Mouse (Mus musculus) liver, adult 2 months (tissue): ENCODE measurements at regions not wholly inside any gene's neighbourhood (a gene's known extent, or its start where the extent isn't known, plus 50 kb on each side); places are given as distances from the start of the nearest gene placed in this dataset.
A peak's percentile ranks its signal among the peaks of the same experiment; 100 is the strongest.

ENCODE experiments used
- DNase-seq: peaks from one replicate; pipeline ENCODE4 v3.0.0-alpha.2; 2011; ENCODE audit warnings: low read depth, low spot score; ENCODE audit errors: extremely low read depth
- H3K27ac ChIP-seq: fragments of 200-500 bp; replicated peaks from 2 replicates; pipeline ENCODE4 v1.5.1; 2012; ENCODE audit warnings: low read depth, mild to moderate bottlenecking, control low read depth, inconsistent platforms, low read length; ENCODE audit not compliant: insufficient read depth
- H3K27me3 ChIP-seq: fragments of 200-500 bp; 2 replicates; pipeline ENCODE4 v1.6.1; 2012; ENCODE audit warnings: mild to moderate bottlenecking, moderate library complexity, low read length, inconsistent platforms; ENCODE audit not compliant: control insufficient read depth, insufficient read depth
- H3K36me3 ChIP-seq: fragments of 200-500 bp; 2 replicates; pipeline ENCODE4 v1.6.1; 2012; ENCODE audit warnings: low read length, inconsistent platforms; ENCODE audit not compliant: control insufficient read depth, insufficient read depth
- H3K4me1 ChIP-seq: fragments of 200-500 bp; 2 replicates; pipeline ENCODE4 v1.6.1; 2011; ENCODE audit warnings: low read length; ENCODE audit not compliant: control insufficient read depth, insufficient read depth
- H3K4me3 ChIP-seq: fragments of 200-500 bp; 2 replicates; pipeline ENCODE4 v1.5.1; 2011; ENCODE audit warnings: low read depth, mild to moderate bottlenecking, control low read depth, low read length, moderate library complexity; ENCODE audit not compliant: insufficient read depth
- H3K79me2 ChIP-seq: fragments of 200-500 bp; 2 replicates; pipeline ENCODE4 v1.6.1; 2012; ENCODE audit warnings: inconsistent platforms, mild to moderate bottlenecking, low read length, moderate library complexity; ENCODE audit not compliant: control insufficient read depth, insufficient read depth
- H3K9ac ChIP-seq: fragments of 200-500 bp; 2 replicates; pipeline ENCODE4 v1.6.1; 2012; ENCODE audit warnings: low read depth, mild to moderate bottlenecking, control low read depth, inconsistent platforms, low read length
- CTCF ChIP-seq: fragments of 200-500 bp; IDR thresholded peaks from 2 replicates; pipeline ENCODE4 v1.5.1; 2011; ENCODE audit warnings: low read depth, low read length, control low read depth
- POLR2A ChIP-seq: fragments of 200-500 bp; IDR thresholded peaks from 2 replicates; pipeline ENCODE4 v1.6.1; 2011; ENCODE audit warnings: low read length, control low read depth; ENCODE audit not compliant: insufficient read depth; ENCODE audit errors: extremely low read depth
- WGBS: fragments of 180-500 bp; shearing (Covaris S2); methylation state at CpG from one replicate; pipeline ENCODE4 v1.1.7; 2018; 5-methylcytosine and 5-hydroxymethylcytosine counted together

DNA sequence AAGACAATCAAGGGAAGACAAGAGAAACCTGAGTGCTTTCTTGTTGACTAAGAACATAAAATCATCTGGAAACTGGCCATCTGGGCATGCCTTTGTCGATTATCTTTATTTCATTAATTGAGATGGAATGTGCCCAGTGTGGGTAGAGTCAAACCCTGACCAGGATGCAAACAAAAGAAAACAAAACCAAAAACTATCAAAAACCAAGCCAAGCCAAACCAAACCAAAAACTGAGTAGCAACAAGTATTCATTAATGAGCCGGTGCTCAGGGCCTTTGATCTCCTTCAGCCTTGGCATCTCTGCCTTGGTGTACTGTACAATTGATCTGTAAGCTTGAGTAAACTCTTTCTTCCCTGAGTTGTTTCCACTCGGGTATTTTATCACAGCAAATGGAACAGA lies 216.1 kb downstream of the Pcdh20 start:
- TF ChIP-seq CTCF, result no peak
- TF ChIP-seq POLR2A, result no peak

More for the DNA sequence above, 216.1 kb downstream of the Pcdh20 start:
- Histone ChIP-seq H3K27me3 (no peaks in the 10 kb centered on the region), H3K27ac (no peak overlapping the region), H3K79me2 (no peaks in the 10 kb centered on the region), H3K4me1 (no peaks in the 10 kb centered on the region), H3K36me3 (no peaks in the 10 kb centered on the region), H3K9ac (no peak overlapping the region), H3K4me3 (no peak overlapping the region)
- peak; percentile 37 for DNase-seq
- 43% methylated on average over 3 of the region's 3 CpGs for WGBS
